Mouse (Mus musculus): ENCODE measurements around the gene Msantd1. TPM values are rescaled to one million over a fixed set of nuclear protein-coding genes. Genes with fewer than 3 reads are reported as not detected.

The Msantd1 gene
- total and polyA plus RNA-seq, 2 experiments from 2014 or later, result 14.5 to 14.8 TPM

DNA sequence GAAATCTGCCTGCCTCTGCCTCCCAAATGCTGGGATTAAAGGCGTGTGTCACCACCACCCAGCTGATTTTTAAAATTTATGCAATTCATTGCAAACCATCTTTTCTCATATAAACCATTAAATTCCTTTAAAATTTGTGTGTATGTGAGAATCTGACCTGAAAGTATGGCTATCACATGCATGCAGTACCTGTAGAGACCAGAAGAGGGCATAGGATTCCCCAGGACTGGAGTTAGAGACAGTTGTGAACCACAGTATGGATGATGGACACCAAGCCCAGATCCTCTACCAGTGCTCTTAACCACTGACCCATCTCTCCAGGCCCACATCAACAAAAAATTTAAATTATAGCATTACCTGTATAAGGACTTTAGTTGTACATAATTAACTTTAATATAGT, 25.6 kb downstream of the Msantd1 start:
- H3K27me3 ChIP-seq (ENCODE audit: insufficient read depth, low read length), result no peaks in the 10 kb centered on the region
- ATAC-seq (no peak), DNase-seq (no peak)
- H3K9me3 ChIP-seq (ENCODE audit: low read length), result no peaks in the 10 kb centered on the region
- no peak overlapping the region for H3K9ac ChIP-seq
- H3K4me3 ChIP-seq (ENCODE audit: low read depth, low read length), result no peak overlapping the region
- TF ChIP-seq CTCF (IDR thresholded peaks at IDR 0.05; ENCODE audit: low read depth), result peak; percentile 54
- WGBS, result 95% methylated on average over 1 of the region's 1 CpGs
- H3K27ac ChIP-seq (ENCODE audit: low read depth, low read length), result no peak overlapping the region
- H3K4me2 ChIP-seq (ENCODE audit: low read depth), result no peak overlapping the region
- H3K36me3 ChIP-seq (ENCODE audit: insufficient read depth), result no peaks in the 10 kb centered on the region
- H3K4me1 ChIP-seq (ENCODE audit: insufficient read depth), result peaks cover 3% of the 10 kb centered on the region; the same call in 1 of the 2 replicates

- TF ChIP-seq CTCF (IDR thresholded peaks at IDR 0.05; ENCODE audit: low read depth), result no peak
- Histone ChIP-seq H3K9ac (no peak overlapping the region), H3K4me1 (ENCODE audit: insufficient read depth) (no peaks in the 10 kb centered on the region), H3K27me3 (ENCODE audit: insufficient read depth, low read length) (no peaks in the 10 kb centered on the region), H3K4me2 (ENCODE audit: low read depth) (no peak overlapping the region), H3K4me3 (ENCODE audit: low read depth, low read length) (no peak overlapping the region), H3K36me3 (ENCODE audit: insufficient read depth) (no peaks in the 10 kb centered on the region), H3K9me3 (ENCODE audit: low read length) (no peaks in the 10 kb centered on the region), H3K27ac (ENCODE audit: low read depth, low read length) (no peak overlapping the region)
- DNase-seq (no peak), ATAC-seq (no peak)
- WGBS, result 11% methylated on average over 10 of the region's 10 CpGs
Observed at GRCm38 (mm10) chr5:34941710-34942470, 34.1 kb downstream of the Msantd1 start.

GRCm38 (mm10) chr5:34943428-34943827, 35.6 kb downstream of the Msantd1 start:
- DNase-seq, result no peak
- H3K9ac ChIP-seq, result no peak overlapping the region
- H3K4me3 ChIP-seq (ENCODE audit: low read depth, low read length), result no peak overlapping the region
- 95% methylated on average over 3 of the region's 3 CpGs for WGBS
- no peaks in the 10 kb centered on the region for H3K27me3 ChIP-seq (ENCODE audit: insufficient read depth, low read length)
- no peak overlapping the region for H3K4me2 ChIP-seq (ENCODE audit: low read depth)
- no peak for TF ChIP-seq CTCF (IDR thresholded peaks at IDR 0.05; ENCODE audit: low read depth)
- no peaks in the 10 kb centered on the region for H3K4me1 ChIP-seq (ENCODE audit: insufficient read depth)
- H3K36me3 ChIP-seq (ENCODE audit: insufficient read depth), result no peaks in the 10 kb centered on the region
- no peaks in the 10 kb centered on the region for H3K9me3 ChIP-seq (ENCODE audit: low read length)
- ATAC-seq, result no peak
- no peak overlapping the region for H3K27ac ChIP-seq (ENCODE audit: low read depth, low read length)

DNA sequence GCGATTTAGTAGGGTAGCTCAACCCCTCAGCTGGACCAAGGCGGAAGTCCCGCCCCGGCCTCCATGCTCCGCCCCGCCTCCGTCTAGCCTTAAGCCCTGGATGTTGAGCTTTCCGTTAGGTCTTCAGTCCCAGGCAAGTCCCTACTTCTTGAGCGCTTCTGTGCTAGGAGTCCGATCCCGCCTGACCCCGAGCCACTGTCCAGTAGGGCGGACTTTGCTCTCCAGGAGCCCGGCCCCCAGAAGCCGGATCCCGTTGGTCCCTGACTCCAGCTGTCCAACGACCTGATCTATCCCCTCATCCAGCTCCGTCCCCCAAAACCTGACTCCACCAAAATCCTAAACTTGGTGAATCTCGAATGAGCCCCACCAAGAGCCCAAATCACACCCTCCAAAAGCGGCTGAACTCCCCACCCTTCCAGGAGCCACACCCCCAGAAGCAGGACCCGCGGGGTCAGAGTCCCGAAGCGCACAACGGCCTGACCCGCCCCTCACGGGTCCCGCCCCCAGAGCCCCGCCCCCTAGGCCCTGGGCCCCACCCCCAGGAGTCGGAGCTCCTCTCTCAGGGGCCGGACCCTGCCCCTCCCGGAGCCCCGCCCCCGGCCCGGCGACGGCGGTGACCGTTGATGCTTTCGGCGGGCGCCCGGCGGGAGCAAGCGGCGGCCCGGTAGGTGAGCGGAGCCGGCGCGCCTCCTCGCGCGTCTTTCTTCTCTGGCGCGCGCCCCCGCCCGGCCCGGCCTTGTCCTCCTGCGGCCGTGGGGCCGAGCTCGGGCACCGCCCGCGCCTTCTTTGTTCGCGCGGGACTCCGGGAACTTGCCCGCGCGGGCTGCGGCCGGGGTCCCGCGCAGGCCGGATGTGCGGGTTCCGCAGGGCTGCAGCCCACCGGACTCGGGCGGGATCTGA, 41.3 kb downstream of the Msantd1 start, which contains the start of gene Rgs12:
Gene Rgs12 (plus strand): TSS at position 585 of the 900 bp plus-strand sequence.
- Histone ChIP-seq H3K9me3 (ENCODE audit: low read length) (no peaks in the 10 kb centered on the region), H3K27me3 (ENCODE audit: insufficient read depth, low read length) (no peaks in the 10 kb centered on the region), H3K36me3 (ENCODE audit: insufficient read depth) (no peaks in the 10 kb centered on the region), H3K4me2 (ENCODE audit: low read depth) (peak within 1 kb of the TSS; percentile 87), H3K9ac (peak within 1 kb of the TSS; percentile 83), H3K4me3 (ENCODE audit: low read depth, low read length) (peak within 1 kb of the TSS; percentile 77), H3K4me1 (ENCODE audit: insufficient read depth) (peaks cover 11% of the 10 kb centered on the region), H3K27ac (ENCODE audit: low read depth, low read length) (peak within 1 kb of the TSS; percentile 78)
- DNase-seq (peak; percentile 71), ATAC-seq (peak; percentile 86)
- under 1% methylated on average over 72 of the region's 84 CpGs for WGBS
- no peak for TF ChIP-seq CTCF (IDR thresholded peaks at IDR 0.05; ENCODE audit: low read depth)

DNA sequence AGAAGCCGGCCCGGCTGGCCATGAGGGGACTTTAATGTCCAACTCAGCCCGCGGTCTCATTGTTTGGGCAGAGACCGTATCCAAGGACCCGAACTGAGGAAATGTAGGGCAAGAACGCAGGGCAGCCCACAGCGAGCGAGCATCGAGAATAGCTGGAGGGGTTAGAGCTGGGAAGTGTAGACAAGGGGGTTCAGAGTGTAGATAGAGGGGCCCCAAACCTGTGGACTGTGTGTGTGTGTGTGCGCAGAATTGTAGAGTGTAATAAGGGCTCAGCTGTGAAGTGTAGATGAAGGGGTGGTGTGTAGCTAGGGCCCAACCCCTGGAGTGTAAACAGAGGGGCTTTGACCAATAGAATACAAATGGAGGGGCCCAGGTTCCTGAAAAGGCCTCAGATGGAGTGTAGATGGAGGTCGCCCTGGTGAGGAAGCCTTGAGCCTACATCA, 42.0 kb downstream of the Msantd1 start:
- DNase-seq (no peak), ATAC-seq (peak; percentile 42)
- WGBS, result 1% methylated on average over 12 of the region's 12 CpGs
- peak overlapping the region; percentile 77 for H3K4me3 ChIP-seq (ENCODE audit: low read depth, low read length)
- H3K4me2 ChIP-seq (ENCODE audit: low read depth), result peak overlapping the region; percentile 87
- peak overlapping the region; percentile 78 for H3K27ac ChIP-seq (ENCODE audit: low read depth, low read length)
- no peaks in the 10 kb centered on the region for H3K9me3 ChIP-seq (ENCODE audit: low read length)
- no peak for TF ChIP-seq CTCF (IDR thresholded peaks at IDR 0.05; ENCODE audit: low read depth)
- no peaks in the 10 kb centered on the region for H3K36me3 ChIP-seq (ENCODE audit: insufficient read depth)
- H3K9ac ChIP-seq, result peak overlapping the region; percentile 83
- H3K27me3 ChIP-seq (ENCODE audit: insufficient read depth, low read length), result no peaks in the 10 kb centered on the region
- peaks cover 18% of the 10 kb centered on the region for H3K4me1 ChIP-seq (ENCODE audit: insufficient read depth)

GRCm38 (mm10) chr5:34950486-34951160, 42.8 kb downstream of the Msantd1 start:
- peak overlapping the region; percentile 77 for H3K4me3 ChIP-seq (ENCODE audit: low read depth, low read length)
- ATAC-seq, result peak; percentile 25; the same call in 1 of the 2 replicates
- DNase-seq, result no peak
- peak overlapping the region; percentile 78 for H3K27ac ChIP-seq (ENCODE audit: low read depth, low read length)
- H3K9ac ChIP-seq, result peak overlapping the region; percentile 83
- H3K4me1 ChIP-seq (ENCODE audit: insufficient read depth), result peaks cover 26% of the 10 kb centered on the region
- no peaks in the 10 kb centered on the region for H3K27me3 ChIP-seq (ENCODE audit: insufficient read depth, low read length)
- no peak for TF ChIP-seq CTCF (IDR thresholded peaks at IDR 0.05; ENCODE audit: low read depth)
- 46% methylated on average over 6 of the region's 6 CpGs for WGBS
- H3K36me3 ChIP-seq (ENCODE audit: insufficient read depth), result no peaks in the 10 kb centered on the region
- H3K4me2 ChIP-seq (ENCODE audit: low read depth), result peak overlapping the region; percentile 87
- no peaks in the 10 kb centered on the region for H3K9me3 ChIP-seq (ENCODE audit: low read length)
